Mouse (Mus musculus) adrenal gland, postnatal 36 days (tissue): ENCODE results near the gene Caprin1. TPM values are rescaled to one million over a fixed set of nuclear protein-coding genes. Genes with fewer than 3 reads are reported as not detected.

Source experiments
- DNase-seq, 2 experiments: peaks; one replicate each; pipeline ENCODE4 v3.0.0; 2021; ENCODE audit warnings: mixed read lengths in 1 of 2
- total RNA-seq, 2 experiments: library from RNA; stranded (reverse); gene quantifications; 2 replicates each; pipeline ENCODE4 v1.2.3; 2021

The Caprin1 gene
- total RNA-seq, 2 experiments from 2014 or later, result 433 to 467 TPM

GRCm38 (mm10) chr2:103796861-103797466 is 485 bp downstream of the Caprin1 start:
- DNase-seq, result peak; percentile 88 to 95

GRCm38 (mm10) chr2:103796211-103796860 is 1.1 kb downstream of the Caprin1 start:
- peak; percentile 73 to 78 for DNase-seq

DNA sequence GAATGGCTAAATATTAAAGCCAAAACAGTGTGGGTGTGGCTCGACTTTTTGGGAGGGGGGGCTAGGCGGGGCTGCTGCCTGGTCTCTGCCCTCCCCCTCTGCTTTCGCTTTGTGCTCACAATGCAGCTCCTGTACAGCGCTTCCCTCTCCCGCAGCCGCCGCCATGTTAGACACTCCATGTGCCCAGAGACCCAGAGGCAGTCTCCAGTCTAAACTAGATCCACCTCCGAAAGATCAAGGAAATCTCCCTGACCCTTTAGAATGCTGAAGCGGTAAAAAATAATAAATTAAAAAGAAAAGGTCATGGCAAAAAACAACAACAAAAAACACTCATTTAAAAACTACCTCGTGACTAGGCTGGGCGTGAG is 1.6 kb downstream of the Caprin1 start:
- DNase-seq, result peak; percentile 89 to 91

GRCm38 (mm10) chr2:103792009-103792408 is 5.4 kb downstream of the Caprin1 start:
- no peak for DNase-seq

DNA sequence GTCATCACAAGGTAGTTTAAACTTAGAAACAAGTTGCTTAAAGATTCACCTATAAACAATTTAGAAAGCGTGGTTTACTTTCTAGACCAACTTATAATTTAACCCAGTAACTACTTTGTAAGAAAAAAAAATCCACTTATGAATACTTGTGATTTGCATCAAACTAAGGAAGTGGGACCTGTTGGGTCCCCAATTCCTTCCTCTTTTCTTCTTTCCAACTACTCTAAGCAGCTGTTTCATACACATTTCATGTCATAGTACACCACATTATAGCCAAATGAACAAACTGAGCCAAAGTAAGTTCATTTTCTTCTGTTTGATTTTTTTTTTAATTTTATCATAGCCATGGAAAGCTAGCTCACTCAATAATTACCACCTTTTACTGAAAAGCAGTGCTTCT is 11.7 kb downstream of the Caprin1 start:
- DNase-seq, result no peak

- DNase-seq, result peak in 1 of 2 experiments; percentile 25
These were observed 12.8 kb downstream of the Caprin1 start for GRCm38 (mm10) chr2:103784621-103785020.

- no peak for DNase-seq
These were observed 35.0 kb downstream of the Caprin1 start for GRCm38 (mm10) chr2:103762492-103762891.

DNA sequence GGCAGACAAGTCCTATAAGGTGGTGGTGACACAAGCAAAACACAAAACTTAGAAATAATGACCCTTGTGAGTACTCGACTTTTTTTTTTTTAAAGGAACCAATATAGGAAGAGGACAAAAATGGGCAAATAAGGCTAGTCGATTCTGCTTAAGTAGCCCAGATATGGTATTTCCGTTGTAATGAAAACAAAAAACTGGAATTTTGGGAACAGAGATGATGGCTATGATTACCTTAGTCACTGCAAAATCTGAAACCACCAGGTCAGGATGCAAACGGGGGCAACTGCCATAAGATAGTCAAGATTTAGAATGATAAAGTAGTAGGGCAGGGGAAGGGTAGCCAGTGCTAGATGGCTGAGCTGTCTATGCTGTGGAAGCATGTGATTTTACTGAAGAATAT is 35.5 kb downstream of the Caprin1 start:
- DNase-seq, result no peak

- DNase-seq, result peak; percentile 96 to 97
These were observed 36.3 kb downstream of the Caprin1 start, which contains the start of gene Nat10 for GRCm38 (mm10) chr2:103760906-103761716. Nat10 (minus strand) TSS chr2:103761270.

- peak in 1 of 2 experiments; percentile 10 for DNase-seq
These were observed 37.0 kb downstream of the Caprin1 start for GRCm38 (mm10) chr2:103760421-103760820.

- DNase-seq, result no peak
These were observed 41.9 kb downstream of the Caprin1 start for GRCm38 (mm10) chr2:103755458-103756085.

- no peak for DNase-seq
These were observed 42.8 kb downstream of the Caprin1 start for GRCm38 (mm10) chr2:103754614-103755013.

DNA sequence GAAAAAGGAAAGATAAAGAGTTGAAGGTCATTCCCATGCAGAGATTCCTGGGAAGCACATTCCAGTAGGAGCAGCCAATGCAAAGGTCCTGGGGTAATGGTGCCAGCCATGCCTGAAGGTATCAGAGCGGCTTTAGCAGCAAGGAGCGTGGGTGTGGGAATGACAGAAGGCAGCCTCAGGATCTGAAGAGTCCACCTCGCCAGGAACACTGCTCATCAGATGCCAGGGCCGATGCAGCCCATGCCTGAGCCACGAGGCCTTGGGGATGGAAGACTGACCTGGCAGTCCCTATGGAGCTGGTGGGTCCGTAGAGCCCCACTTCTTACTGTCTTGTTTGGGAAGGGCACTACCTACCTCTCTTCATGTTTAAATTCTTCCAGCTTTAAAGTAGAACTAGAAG is 45.7 kb downstream of the Caprin1 start:
- no peak for DNase-seq

DNA sequence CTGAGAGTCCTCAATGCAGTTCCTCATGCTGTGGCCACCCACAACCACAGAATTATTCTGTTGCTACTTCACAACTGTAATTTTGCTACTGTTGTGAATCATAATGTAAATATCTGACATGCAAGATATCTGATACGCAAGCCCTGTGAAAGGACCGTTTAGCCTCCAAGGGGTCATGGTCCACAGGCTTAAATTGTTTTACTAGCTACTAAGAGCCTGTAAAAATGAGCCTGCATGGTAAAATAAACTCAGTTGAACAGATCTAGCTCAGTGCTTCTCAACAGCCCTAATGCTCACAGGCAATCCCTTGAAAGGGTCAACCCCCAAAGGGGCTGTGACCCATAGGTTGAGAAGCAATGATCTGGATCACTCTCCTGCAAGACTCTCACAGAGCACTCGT is 48.4 kb downstream of the Caprin1 start:
- DNase-seq, result no peak

DNA sequence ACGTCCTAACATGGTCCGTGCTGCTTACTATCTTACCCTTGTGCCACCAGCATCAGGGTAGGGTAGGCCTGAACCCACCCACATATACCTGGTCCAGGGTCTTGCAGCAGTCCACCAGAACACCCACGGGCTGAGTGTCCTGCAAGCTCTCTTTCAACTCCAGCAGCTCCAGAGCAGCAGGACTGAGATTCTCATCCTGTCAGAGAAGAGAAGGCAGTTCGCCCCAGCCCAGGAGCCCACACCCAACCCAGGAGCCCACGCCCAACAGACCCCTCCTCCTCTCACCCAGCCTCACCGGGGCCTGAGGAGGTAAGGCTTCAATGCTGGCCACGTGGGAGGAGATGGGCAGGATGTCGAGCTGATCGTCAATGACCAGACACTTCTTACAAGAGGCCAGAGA is 49.6 kb downstream of the Caprin1 start:
- no peak for DNase-seq

- no peak for DNase-seq
These were observed 50.7 kb downstream of the Caprin1 start for GRCm38 (mm10) chr2:103746761-103747160.

DNA sequence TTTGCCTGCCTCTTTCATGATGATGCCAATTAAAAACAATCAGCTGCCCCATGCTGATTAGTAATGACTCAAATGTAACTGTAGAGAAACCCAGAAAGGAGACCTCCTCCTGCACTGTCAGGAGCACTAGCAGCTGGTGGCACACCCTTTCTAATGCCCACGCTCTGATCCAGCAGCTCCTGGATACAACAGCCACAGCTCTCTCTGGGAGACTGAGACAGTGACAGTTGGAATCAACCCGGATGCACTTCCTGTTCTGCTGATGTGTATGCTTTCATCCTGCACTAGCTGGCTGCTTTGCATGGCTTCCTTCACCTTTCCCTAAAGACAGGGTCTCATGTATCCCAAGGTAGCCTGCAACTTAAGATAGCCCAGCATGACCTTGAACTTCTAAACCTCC is 51.4 kb downstream of the Caprin1 start:
- DNase-seq, result no peak

GRCm38 (mm10) chr2:103745481-103745880 is 52.0 kb downstream of the Caprin1 start:
- DNase-seq, result peak; percentile 65 to 77

DNA sequence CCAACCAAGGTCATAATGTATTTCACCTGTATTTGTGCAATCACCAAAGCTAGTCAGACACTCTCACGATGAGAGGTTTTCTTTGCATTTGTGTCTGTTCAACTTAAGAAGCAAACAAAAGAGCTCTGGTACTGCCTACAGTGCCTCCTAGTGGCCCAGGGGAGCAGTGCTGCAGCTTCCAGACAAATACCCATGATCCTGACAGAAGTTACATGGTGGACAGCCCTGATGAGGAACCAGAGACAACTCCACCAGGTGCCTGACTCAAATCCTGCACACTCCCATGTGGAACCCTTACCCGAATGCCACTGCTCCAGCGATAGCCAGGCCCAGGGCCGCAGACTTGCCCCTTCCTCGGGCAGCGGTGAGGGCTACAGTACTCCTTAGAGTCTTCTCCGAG is 53.5 kb downstream of the Caprin1 start:
- DNase-seq, result peak; percentile 36 to 60

DNA sequence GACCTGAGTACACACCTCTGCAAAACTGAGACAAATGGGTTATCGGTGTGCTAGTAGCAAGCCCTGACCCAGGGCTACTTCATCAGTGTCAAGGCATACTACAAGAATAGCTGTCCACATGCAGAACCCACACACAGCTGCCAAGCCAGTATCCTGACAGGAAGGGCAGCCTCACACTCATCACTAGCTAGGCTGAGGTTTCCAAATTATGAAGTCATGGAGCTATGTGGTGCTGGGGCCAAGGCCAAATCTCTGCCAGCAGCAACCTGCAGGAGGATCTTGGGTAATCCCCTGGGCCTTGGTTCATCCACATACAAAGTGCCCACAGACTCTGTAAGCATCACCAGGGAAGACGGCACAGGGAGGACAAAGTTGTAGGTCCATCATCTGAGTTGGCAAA is 53.9 kb downstream of the Caprin1 start:
- peak; percentile 64 to 68 for DNase-seq

GRCm38 (mm10) chr2:103742821-103743220 is 54.6 kb downstream of the Caprin1 start:
- DNase-seq, result no peak

DNA sequence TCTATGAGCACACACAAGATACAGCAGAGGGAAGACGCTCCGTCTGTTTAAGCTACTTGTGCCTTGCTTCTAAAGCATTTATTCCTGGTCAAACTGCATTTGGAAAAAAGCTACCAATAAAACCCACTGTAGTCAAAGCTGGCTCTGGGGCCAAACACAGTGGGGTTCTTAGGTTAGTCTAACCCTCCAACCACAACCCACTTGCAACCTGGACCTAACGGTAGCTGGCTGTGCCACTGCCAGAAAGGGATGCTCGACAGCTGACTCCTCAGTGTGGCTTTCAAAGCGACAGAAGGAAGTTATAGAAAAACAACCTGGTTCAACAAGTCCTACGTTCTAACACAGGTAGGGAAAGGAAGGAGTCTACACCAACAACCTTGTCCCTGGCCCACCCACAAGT is 66.0 kb downstream of the Caprin1 start:
- no peak for DNase-seq

- DNase-seq, result no peak
These were observed 66.5 kb downstream of the Caprin1 start for GRCm38 (mm10) chr2:103730999-103731398.
